Mouse (Mus musculus): ENCODE results near the gene Creld2.
A peak's percentile ranks its signal among the peaks of the same experiment; 100 is the strongest.
"Not testable (repeated sequence)": the region's sequence is repeated elsewhere in the genome, so short reads cannot be mapped to it uniquely, and the experiment has no call there.

Creld2 gene

DNA sequence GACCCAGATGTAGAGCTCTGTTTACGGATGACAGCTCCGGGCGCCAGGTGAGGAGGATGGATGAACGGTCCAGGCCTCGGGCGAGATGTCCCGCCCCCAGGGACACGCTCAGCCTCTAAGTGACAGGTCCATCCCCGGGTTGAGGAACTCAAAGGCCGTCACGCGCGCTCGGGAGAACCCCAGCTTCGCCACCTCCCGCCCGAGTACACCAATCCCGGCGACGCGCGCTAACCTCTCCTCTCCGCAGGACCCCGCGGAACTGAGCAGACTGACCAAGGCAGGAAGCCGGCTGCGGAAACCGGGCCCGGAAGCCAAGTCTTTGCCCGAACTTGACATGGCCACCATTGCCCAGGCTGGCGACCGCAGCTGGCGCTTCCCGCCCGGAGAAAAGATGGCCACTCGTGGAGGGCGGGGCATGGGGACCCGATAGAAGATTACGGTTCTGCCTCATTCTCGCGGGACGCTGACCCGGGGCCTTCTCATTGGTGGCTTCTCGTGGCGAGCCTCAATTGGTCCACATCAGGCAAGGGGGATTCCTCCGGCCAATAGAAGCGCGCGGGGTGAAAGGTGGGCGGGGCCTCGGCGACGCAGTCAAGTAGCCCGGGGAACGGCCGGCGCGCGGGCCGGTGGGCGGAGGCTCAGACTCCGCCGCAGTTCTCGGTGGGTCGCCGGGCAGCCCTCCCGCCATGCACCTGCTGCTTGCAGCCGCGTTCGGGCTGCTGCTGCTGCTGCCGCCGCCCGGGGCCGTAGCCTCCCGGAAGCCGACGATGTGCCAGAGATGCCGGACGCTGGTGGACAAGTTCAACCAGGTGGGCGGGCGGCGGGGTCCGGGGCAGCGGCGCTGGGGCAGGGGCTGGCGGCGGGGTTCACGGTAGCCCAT lies at the start of gene Creld2, which contains the start of gene Alg12:
Creld2 (plus strand) TSS at position 621 of the 880 bp plus-strand sequence.
Alg12 (minus strand) TSS at position 293 of the 880 bp plus-strand sequence.
- DNase-seq = peak; percentile 100

DNA sequence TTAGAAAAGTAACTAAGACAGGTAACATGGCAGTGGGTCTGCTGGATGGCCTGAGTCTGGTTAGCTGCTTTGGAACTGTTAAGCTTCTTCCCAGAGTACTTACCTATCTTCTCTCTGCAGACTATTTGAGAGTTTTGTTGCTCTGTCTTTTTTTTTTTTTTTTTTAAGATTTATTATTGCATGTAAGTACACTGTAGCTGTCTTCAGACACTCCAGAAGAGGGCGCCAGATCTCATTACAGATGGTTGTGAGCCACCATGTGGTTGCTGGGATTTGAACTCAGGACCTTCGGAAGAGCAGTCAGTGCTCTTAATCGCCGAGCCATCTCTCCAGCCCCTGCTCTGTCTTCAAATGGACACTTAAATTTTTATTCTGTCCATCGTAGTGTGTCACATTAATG lies 44.8 kb upstream of the Creld2 start:
- not testable (repeated sequence) for DNase-seq

DNA sequence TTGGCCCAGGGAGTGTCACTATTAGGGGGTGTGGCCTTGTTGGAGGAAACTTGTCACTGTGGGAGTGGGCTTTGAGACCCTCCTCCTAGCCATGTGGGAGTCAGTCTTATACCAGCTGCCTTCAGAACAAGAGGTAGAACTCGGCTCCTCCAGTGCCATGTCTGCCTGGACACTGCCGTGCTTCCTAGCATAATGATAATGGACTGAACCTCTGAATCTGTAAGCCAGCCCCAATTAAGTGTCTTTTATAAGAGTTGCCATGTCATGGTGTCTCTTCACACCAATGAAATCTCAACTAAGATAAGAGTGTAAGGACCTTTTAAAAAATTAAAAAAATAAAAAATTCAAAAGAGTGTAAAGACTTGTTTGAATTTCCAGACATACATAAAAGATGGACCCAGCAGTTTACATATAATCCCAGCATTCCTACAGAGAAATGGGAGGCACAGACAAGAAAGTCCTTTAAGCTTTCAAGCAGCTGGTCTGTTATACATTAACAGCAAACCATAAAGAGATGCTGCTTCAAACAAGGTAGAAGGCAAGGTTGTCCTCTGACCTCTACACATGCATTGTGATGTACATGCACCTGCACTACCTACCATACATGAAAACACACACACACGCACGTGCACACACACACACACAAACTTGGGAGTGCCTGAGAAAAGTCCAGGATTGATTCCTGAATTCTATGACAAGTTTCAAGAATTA lies 27.2 kb upstream of the Creld2 start:
- DNase-seq = no peak

DNA sequence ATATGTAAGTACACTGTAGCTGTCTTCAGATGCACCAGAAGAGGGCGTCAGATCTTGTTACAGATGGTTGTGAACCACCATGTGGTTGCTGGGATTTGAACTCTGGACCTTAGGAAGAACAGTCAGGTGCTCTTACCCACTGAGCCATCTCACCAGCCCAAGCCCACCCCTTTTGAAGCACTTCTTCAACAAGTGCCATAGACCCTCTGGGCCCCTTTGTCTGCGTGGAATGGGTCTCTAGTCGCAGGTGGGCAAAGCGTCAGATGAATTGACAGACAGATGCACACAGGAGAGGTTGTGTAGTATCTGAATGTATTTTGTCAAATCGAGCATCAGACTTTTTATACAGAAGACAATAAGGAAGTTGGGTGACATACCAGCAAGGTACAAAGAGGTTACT lies 24.7 kb upstream of the Creld2 start:
- DNase-seq = not testable (repeated sequence)

DNA sequence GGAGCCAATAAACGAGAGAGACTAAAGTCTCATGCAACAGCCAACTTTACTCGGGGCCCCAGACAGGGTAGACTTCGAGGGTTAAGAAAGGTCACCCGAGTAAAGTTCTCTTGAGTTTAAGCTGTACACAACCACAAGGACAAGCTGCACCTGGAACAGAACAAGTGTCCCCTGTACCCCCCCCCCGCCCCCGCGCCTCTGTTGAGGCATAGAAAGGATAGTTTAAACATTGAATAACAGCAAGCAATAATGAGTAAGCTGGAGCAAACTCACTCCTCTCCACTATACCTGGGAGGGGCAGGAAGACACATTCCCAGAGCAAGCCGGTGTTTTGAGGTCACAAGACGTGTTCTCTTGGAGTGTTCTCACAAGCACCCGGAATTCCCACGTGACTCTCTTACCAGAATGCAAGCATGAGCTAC lies 19.5 kb upstream of the Creld2 start:
- DNase-seq = peak; percentile 55

DNA sequence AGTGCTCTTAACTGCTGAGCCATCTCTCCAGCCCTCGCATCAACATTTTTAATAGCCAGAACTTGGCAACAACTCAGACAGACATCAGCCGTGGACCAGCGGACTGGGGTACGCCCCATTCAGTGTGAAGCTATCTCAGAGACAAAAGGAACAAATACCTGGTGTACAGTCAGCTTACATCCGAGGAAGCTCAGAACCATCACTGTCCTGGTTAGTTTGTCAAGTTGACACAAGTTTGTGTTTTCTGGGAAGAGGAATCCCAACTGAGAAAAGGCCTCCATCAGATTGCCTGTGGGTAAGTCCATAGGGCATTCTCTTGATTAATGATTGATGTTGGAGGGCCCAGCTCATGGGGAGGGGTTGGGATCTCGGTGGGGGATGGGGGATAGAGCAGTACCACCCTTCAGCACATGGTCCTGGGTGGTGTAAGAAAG lies 18.5 kb upstream of the Creld2 start:
- DNase-seq = peak; percentile 64

DNA sequence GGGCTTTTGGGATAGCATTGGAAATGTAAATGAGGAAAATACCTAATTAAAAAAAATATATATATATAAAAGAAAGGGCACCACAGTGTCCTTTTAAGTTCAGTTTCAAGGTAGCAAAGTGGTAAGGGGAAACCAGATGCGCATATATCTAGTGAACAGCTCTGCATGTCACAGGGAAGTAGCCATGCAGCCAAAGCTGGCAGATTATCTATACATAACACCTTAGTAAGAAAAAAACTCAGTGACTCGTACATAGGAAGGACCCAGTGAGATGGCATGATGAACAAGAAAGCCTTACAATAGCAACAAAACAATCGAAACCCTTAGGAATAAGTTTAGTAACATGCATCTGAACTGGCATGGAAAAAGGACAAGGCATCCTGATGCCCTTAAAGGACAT lies 17.5 kb upstream of the Creld2 start:
- DNase-seq = no peak

DNA sequence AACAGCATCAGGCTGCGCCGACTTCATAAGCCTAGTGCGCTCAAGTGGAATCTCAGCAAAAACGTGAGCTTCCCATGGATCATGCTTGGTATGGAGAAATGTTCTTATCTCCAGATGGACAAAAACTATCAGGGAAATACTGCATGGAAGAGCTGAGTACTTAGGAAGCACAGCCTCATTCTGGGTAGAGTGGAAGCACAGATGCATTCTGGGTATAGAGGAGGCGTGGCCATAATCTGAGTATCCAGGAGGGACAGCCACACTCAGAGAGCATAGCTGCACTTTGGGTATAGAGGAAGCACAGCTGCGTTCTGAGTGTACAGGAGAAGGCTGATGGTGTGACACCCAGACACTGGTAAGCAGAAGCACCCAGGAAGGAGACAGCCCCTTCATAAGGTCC lies 17.1 kb upstream of the Creld2 start:
- no peak for DNase-seq

DNA sequence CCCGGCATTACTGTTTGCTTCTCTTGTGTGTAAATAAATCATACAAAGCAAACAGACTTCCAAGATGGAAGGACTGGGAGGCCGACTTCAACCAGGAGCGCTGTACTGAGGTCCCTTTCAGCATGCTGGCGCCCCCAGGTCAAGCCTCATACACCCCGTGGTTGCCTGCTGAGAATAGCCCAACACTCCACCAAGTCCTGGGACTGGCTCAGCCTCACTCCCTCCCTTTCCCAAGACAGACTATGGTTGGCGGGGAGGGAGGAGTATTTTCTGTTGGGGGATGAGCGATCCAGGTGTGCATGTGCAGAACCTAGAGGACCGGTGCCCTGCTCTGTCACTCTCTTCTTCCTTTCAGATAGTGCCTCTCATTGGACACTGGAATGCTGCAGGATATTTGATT lies 11.3 kb upstream of the Creld2 start:
- DNase-seq = no peak

DNA sequence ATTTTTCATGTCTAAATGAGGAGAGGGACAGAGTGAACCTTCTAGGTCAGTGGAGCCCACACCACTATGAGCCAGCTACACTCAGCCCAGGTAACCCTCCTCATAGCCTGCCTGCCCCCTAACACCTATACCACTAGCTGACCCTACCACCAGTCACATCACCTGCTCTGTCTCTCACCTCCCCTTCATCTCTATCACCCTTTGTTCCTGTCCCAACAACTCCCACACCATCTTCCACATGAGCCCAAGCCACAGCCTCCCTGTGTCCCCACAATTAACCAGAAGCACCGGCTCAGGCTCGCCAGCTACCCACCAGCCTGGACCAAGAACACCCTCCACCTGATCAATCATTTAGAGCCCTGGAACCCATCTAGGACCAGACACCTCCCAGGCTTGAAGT lies 9.1 kb upstream of the Creld2 start:
- DNase-seq = no peak

DNA sequence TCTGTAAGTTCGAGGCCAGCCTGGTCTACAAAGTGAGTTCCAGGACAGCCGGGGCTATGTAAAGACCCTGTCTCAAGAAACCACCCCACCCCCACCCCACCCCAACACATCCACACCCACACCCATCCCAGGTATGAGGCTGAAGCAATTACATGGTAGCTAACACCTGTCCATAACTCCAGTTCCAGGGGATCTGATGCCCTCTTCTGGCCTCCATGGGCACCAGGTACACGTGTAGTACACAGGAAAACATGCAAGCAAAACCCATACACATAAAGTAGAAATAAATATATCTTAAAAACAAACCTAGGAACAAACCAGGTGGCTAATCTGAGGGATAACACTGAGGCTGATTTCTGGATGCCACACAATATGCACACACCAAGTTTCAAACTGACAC lies 6.2 kb upstream of the Creld2 start:
- DNase-seq = no peak

DNA sequence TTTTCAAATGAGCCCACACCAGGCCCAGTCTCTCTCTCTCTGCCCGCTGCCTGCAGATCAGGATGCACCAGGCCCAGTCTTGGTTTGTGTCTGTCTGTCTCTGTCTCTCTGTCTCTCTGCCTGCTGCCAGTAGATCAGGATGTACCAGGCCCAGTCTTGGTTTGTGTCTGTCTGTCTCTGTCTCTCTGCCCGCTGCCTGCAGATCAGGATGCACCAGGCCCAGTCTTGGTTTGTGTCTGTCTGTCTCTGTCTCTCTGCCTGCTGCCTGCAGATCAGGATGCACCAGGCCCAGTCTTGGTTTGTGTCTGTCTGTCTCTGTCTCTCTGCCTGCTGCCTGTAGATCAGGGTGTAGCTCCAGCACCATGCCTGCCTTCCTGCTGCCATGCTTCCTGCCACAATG lies 5.6 kb upstream of the Creld2 start:
- DNase-seq = not testable (repeated sequence)

DNA sequence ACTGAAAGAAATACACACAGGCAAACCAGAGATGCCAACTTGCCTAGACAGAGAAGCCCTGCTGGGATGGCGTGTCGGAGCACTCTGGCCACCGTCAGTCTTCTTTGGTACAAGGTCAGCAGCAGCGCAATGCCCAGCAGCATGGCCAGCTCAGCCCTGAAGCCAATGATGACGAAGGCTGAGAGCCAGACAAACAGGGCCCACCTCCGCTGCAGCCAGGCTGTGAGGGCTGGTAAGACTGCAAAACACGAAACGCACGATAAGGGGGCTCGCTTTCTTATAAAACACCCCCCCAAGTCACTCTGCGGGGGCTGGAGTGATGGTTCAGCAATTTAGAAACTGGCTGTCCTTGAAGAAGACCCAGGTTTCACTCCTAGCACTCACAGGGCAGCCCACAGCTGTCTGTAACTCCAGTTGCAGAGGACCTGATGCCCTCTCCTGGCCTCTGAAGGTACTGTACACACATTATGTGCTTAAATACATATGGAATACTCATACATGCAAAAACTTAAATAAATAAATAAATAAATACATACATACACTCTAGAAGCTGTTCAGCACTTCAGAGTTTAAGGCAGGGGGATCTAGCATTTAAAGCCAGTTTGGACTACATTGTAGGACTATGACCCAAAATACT lies 4.9 kb upstream of the Creld2 start:
- no peak for DNase-seq

DNA sequence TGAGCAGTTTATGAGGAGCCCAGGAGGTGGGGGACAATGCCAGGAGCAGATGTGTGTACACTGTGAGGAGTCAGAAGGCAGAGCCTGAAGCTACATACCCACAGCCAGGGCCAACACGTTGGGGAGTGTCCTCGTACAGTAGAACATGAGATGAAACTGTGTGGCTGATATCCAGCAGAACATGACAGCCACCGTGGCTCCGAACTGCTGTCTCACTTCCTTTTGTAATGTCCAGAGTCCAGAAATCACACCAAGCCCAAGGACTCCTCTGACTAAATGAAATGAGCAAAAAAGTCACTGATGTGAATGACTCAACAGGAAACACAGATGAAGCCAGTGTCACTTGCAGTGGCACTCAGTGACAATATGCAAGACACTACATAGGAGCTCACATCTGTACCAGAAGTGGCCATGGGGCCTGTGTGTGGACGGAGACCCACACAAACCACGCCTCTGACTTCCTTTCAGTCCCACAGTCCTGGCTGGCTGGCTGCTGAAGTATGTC lies 4.2 kb upstream of the Creld2 start:
- DNase-seq = no peak

DNA sequence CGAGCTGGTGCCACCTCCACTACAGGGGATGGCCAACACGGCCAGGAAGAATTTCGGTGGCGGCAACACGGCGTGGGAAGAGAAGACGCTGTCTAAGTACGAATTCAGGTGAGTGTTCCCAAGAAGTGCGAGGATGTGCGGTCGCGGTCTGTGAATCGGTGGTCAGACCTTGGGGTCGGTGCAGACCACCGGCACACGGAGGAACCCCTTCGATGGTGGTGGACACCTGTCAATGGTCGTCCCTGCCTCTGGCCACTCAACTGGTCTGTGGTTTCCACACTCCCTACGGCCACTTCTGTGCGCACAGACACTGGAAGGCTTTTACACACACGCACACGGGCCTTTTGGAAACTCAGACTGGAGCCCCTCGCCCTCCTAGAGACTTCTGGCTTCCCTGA lies 459 bp downstream of the Creld2 start:
- DNase-seq = no peak

DNA sequence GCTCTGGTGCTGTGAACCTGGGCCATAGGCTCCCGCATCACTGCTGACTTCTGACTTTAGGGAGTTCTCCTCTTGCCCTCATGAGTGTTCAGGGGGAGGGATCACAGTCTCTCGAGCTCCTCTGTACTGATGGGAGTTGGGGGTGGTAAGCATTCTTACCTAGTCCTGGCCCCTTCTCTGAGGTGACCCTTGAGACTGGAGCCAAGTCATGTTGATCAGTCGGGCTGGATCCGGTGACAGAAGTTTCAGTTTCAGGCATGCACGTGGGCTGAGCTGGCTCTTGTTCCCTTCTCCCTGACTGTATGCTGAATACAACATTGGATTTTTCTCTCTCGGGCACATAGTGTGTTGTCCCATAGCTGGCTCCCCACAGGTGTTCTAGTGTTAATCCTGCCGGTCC lies 2.0 kb downstream of the Creld2 start:
- DNase-seq = no peak

DNA sequence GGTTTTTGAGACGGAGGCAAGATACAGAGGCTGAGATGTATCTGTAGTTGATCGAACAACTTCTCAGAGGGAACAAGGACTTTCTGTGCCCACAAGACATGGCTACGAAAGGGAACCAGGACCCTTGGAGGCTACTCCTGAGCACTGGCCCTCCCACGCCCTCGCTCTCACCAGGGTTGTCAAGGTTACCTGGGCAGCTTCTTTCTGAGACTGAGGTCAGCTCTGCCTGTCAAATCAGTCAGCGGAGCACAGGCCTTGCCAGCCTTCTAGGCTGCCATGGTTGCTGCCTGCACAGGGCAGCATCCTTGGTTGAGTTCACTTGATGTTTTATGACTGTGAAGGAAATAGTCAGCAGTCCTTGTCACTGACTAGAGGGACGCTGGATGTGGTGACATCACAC lies 3.1 kb downstream of the Creld2 start:
- DNase-seq = no peak

DNA sequence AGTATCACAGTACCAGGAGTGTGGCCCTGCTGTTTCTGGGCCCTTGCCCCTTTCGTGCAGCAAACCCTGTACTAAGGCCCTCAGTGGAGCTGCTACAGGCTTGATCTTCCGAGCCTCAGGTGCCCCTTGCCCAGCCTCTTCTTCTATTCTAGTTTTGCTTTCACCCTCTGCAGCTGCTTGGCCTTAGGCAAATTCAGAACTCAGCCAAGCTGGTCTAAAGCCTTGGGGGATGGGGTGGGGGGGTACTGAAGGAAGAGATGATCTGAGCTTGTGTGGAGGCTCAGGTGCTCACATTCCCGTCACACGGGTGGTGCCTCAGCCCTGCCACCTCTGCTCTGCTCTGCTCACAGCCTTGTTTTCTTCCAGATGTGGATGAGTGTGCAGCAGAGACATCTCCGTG lies 3.9 kb downstream of the Creld2 start:
- no peak for DNase-seq

DNA sequence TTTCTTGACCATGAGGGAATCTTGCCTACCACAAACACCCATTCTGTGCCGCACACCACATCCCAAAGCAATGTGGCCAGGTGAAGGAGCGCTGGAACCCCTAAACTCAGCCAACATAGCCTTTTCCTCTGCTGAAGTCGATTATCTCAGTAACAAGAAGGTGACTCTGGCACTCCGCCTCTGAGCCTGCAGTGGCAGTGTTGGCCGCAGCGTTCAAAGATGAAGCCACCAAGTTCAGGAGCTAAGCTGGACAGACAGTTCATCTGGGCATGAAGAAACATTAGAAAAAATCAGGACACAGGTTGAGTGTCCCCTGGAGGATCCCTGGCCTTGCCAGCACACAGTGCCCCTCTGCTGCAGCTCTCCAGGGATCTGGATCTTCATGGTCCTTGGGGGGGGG lies 8.0 kb downstream of the Creld2 start:
- DNase-seq = no peak

DNA sequence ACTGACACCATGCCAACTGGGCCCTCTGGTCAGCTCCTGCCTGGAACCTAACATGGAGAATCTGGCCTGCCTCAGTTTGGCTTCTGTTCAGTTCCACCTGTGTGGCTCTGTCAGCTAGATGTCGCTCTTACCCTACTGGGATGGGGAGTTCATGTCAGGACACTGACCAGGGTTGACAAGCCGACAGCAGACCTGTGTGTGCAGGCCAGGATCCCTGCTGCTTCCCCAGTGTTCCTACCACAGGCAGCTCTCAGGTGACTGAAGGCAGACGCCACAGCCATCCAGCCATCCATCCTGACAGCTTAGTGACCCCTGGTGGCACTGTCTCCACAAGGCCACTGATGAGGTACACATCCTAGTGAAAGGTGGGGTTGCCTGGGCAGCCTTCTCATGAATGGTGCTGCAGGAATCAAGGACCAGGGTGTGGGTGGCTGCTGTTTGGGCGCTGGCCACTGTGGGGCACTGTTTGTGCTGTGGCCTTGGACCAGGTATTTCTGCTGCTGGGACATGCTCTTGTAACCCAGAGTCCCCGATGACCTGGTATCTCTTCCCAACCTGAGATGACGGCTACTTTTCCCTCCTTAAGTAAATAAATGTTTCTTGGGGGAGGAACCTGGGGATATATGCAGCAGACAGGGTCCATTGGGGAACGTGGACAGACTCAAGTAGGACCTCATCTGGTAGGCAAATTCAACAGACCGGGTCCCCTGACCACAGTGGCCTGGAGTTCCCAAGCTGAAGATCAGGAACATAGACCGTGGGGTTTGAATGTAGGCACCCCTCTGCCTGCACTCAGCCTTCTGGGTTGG lies 8.7 kb downstream of the Creld2 start:
- peak; percentile 85 for DNase-seq

DNA sequence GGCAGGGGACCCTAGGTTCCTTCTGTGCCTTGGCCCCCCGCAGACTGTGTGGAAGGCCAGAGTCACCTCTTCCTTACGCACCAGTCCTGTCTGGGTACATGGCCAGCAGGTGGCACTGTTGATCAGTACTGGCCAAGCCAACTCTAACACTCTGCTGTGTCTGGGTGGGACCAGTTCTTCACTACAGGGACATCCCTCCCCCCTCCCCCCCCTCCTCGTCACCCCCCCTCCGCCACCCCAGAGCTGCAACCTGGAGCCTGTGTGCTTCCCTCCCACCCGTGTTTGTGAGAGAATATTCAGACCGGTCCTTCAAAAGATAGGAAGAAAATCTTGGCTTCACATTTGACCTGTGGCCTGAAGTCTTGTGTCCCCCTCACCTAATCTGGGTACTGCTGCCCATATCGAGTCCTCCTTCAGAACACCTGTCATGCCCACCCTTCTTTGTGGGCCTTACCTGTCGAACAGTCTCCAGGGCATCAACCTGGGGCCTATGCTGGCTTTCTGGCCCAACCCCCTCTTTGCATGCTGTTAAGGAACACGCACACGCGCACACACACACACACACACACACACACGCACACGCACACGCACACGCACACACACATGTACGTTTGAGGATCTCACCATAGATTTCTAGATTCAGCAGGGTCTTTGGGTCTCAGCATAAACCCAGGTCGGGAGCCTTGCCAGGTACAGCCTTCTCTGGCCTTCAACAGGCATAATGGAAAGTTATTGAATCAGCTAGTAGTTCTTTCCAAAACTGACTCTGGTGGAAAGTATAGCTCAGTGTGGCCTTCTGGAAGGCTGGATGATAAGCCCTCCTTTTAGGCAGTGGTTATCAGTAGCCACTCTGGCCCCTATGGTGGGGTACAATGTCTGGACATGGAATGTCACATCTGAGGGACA lies 9.6 kb downstream of the Creld2 start:
- DNase-seq = peak; percentile 96

Measured in kidney, postnatal 10 days (tissue).